Mouse (Mus musculus): Measurements from ENCODE around the gene Entpd3. TPM values are rescaled to one million over a fixed set of nuclear protein-coding genes. Genes with fewer than 3 reads are reported as not detected.
A peak's percentile ranks its signal among the peaks of the same experiment; 100 is the strongest.
"Not testable (repeated sequence)": the region's sequence is repeated elsewhere in the genome, so short reads cannot be mapped to it uniquely, and the experiment has no call there.

Gene Entpd3
- polyA plus RNA-seq, 1 experiment from 2014 or later: 2.4 TPM

DNA sequence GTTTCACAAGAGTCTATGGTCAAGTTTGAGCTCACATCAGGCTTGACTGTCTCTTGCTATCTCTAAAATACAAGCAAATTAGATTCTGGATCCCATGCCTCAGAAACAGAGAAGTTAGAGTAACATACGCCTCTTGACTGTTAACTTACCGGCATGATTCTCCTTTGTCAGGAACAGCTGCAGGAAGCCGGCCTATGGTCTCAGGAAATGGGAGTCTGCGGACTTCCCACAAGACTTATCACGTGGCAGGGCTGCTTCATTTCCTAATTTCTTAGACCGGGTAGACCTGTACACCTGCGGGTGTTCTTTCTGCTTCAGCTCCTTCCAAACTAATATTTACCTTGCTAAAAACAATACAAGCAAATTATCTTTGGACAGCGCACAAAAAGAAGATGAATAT, 22.9 kb upstream of the Entpd3 start:
- WGBS: 79% methylated on average over 8 of the region's 8 CpGs

DNA sequence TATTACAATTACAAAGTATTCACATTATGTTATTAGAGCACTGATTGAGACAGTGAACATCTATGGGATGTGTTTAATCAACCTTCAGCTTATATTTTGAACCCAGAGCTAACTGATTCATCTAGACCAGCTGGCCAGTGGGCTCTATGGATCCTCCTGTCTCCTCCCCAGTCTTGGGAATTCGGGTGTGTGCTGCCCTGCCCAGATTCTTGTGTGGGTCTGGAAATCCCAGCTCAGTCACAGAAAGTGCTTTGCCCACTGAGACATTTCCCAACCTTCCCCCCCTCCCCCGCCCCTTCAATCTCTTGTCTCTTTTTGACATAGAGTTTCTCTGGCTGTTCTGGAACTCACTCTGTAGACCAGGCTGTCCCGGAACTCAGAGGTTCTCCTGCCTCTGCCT, 20.7 kb upstream of the Entpd3 start:
- no peaks in the 10 kb centered on the region for H3K4me1 ChIP-seq
- H3K27ac ChIP-seq: no peak overlapping the region
- no peak overlapping the region for H3K9ac ChIP-seq
- H3K36me3 ChIP-seq: no peaks in the 10 kb centered on the region
- H3K4me3 ChIP-seq: no peak overlapping the region
- H3K27me3 ChIP-seq: no peaks in the 10 kb centered on the region
- no peak overlapping the region for H3K4me2 ChIP-seq (replicated peaks)
- no peaks in the 10 kb centered on the region for H3K9me3 ChIP-seq
- no peak for ATAC-seq (ENCODE audit: insufficient number of reproducible peaks, insufficient read depth, low FRiP score, low TSS enrichment)
- 75% methylated on average over 3 of the region's 3 CpGs for WGBS

More for the DNA sequence above, 22.9 kb upstream of the Entpd3 start:
- Histone ChIP-seq H3K9me3 (no peaks in the 10 kb centered on the region), H3K4me2 (replicated peaks) (no peak overlapping the region), H3K36me3 (no peaks in the 10 kb centered on the region), H3K4me1 (no peaks in the 10 kb centered on the region), H3K9ac (no peak overlapping the region), H3K4me3 (no peak overlapping the region), H3K27ac (no peak overlapping the region), H3K27me3 (no peaks in the 10 kb centered on the region)
- ATAC-seq (ENCODE audit: insufficient number of reproducible peaks, insufficient read depth, low FRiP score, low TSS enrichment): no peak

DNA sequence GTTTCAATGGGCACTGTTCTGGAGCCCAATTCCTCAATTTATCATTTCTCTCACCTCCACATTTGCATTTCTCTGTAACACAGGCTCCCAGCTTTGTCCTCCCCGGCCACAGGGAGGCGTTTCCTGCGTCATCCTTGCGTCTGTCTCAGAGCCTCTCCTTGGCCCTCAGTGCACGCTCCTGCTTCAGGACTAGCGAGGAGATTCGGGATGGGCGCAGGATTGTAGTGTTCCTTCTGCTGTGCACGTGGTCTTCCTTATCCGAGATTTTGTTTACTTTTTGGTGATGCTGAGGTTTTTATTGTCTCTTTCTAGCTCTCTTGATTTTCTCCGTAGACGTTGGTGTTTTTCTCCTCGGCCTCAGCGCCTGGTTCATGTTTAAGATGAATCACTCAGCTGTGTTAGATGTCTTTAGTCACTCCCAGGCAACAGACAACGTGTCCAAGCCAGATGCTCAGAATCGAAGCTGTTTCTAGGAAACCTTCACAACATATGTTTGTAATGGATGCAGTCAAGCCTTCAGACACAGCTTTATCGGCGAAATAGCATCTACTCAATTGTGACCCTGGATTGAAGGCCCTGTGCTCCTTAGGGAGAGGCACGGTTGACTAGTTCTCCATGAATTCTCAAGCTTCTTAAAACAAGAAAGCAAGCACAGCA, 20.0 kb upstream of the Entpd3 start:
- WGBS: 54% methylated on average over 19 of the region's 19 CpGs
- H3K4me1 ChIP-seq: no peaks in the 10 kb centered on the region

DNA sequence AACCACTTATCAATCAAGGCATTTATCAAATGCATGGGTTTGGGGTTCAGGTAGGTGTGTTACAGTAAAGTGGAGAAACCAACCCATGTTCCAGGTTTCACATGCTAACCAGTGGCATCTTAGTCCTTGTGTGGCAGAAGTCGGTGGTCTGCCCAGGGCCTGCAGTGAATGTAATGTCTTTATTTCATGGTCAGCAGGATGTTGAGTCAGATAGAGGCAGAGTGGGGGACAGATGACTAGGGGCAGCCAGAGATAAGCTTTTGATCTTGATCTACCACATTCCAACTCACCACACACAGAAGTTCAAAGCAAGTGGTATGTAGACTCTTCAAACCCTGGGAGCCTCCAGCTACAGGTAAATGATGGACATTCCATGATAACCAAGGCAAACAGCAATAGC, 18.5 kb upstream of the Entpd3 start:
- no peaks in the 10 kb centered on the region for H3K4me1 ChIP-seq
- H3K4me2 ChIP-seq (replicated peaks): no peak overlapping the region
- no peaks in the 10 kb centered on the region for H3K9me3 ChIP-seq
- no peak overlapping the region for H3K4me3 ChIP-seq
- H3K27ac ChIP-seq: no peak overlapping the region
- no peaks in the 10 kb centered on the region for H3K36me3 ChIP-seq
- ATAC-seq (ENCODE audit: insufficient number of reproducible peaks, insufficient read depth, low FRiP score, low TSS enrichment): no peak
- WGBS: 87% methylated on average over 1 of the region's 1 CpGs
- no peak overlapping the region for H3K9ac ChIP-seq
- H3K27me3 ChIP-seq: no peaks in the 10 kb centered on the region

More for the DNA sequence above, 20.0 kb upstream of the Entpd3 start:
- Histone ChIP-seq H3K27me3 (no peaks in the 10 kb centered on the region), H3K4me3 (no peak overlapping the region), H3K9me3 (no peaks in the 10 kb centered on the region), H3K4me2 (replicated peaks) (no peak overlapping the region), H3K27ac (no peak overlapping the region), H3K36me3 (no peaks in the 10 kb centered on the region), H3K9ac (no peak overlapping the region)
- ATAC-seq (ENCODE audit: insufficient number of reproducible peaks, insufficient read depth, low FRiP score, low TSS enrichment): no peak

DNA sequence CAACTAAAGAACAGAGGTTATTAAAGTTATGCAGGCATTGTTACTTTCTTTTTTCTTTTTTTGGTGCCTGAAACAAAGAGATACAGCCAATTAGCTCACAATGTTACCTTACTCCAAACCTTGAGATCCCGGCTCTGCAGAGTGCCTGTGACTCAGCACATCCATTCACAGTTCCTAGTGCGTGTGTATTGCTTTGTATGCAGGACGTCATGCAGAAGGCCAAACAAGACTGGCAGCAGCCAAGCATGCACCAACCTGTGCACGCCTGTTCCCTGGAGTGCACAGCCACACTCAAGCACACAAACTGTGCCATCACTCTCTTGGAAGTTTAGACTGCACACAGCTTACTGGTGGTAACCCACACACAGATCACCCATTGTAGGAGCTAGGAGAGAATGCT, 12.3 kb upstream of the Entpd3 start:
- WGBS: 73% methylated on average over 4 of the region's 4 CpGs
- H3K4me3 ChIP-seq: no peak overlapping the region
- H3K4me2 ChIP-seq (replicated peaks): no peak overlapping the region
- no peak overlapping the region for H3K27ac ChIP-seq
- no peaks in the 10 kb centered on the region for H3K27me3 ChIP-seq
- no peaks in the 10 kb centered on the region for H3K4me1 ChIP-seq
- no peaks in the 10 kb centered on the region for H3K9me3 ChIP-seq
- ATAC-seq (ENCODE audit: insufficient number of reproducible peaks, insufficient read depth, low FRiP score, low TSS enrichment): no peak
- H3K9ac ChIP-seq: no peak overlapping the region
- H3K36me3 ChIP-seq: no peaks in the 10 kb centered on the region

- no peaks in the 10 kb centered on the region for H3K4me1 ChIP-seq
- H3K9me3 ChIP-seq: peaks cover 3% of the 10 kb centered on the region; the same call in 1 of the 2 replicates
- 89% methylated on average over 8 of the region's 8 CpGs for WGBS
- no peak for ATAC-seq (ENCODE audit: insufficient number of reproducible peaks, insufficient read depth, low FRiP score, low TSS enrichment)
- no peaks in the 10 kb centered on the region for H3K36me3 ChIP-seq
- H3K9ac ChIP-seq: no peak overlapping the region
- H3K4me2 ChIP-seq (replicated peaks): no peak overlapping the region
- no peak overlapping the region for H3K27ac ChIP-seq
- no peak overlapping the region for H3K4me3 ChIP-seq
- no peaks in the 10 kb centered on the region for H3K27me3 ChIP-seq
Observed at GRCm38 (mm10) chr9:120527919-120528318, 11.7 kb upstream of the Entpd3 start.

GRCm38 (mm10) chr9:120528815-120529510, 10.7 kb upstream of the Entpd3 start:
- Histone ChIP-seq H3K9ac (no peak overlapping the region), H3K36me3 (no peaks in the 10 kb centered on the region), H3K9me3 (peaks cover 4% of the 10 kb centered on the region; the same call in 1 of the 2 replicates), H3K4me3 (no peak overlapping the region), H3K4me1 (no peaks in the 10 kb centered on the region), H3K27ac (no peak overlapping the region), H3K27me3 (no peaks in the 10 kb centered on the region), H3K4me2 (replicated peaks) (no peak overlapping the region)
- ATAC-seq (ENCODE audit: insufficient number of reproducible peaks, insufficient read depth, low FRiP score, low TSS enrichment): 0 out of 2 replicates have a peak, but pooled peaks have one; percentile 35
- WGBS: 79% methylated on average over 17 of the region's 17 CpGs

DNA sequence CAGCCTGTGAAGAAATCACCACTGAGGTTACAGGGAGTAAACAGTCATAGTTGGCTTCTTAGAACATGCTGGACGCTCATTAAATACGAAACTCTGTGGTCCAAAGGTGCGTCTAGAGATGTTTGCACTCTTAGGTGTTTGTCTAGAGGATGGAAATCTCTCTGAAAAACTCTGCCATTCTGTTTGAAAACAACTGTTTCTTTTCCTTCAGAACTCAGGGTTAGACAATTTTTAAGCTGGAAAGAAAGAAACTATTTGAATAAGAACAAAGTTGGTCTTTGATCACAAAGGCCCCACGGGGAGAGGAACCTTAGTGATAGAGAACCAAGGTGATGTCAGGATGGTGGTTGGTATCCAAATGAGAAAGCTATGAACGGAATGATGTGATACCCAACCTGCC, 9.1 kb upstream of the Entpd3 start:
- no peaks in the 10 kb centered on the region for H3K4me1 ChIP-seq
- 85% methylated on average over 5 of the region's 5 CpGs for WGBS
- H3K27ac ChIP-seq: no peak overlapping the region
- H3K4me2 ChIP-seq (replicated peaks): no peak overlapping the region
- no peak for ATAC-seq (ENCODE audit: insufficient number of reproducible peaks, insufficient read depth, low FRiP score, low TSS enrichment)
- H3K27me3 ChIP-seq: no peaks in the 10 kb centered on the region
- H3K36me3 ChIP-seq: no peaks in the 10 kb centered on the region
- no peak overlapping the region for H3K4me3 ChIP-seq
- no peak overlapping the region for H3K9ac ChIP-seq
- peaks cover 4% of the 10 kb centered on the region; the same call in 1 of the 2 replicates for H3K9me3 ChIP-seq

- Histone ChIP-seq H3K9me3 (peaks cover 4% of the 10 kb centered on the region; the same call in 1 of the 2 replicates), H3K4me3 (no peak overlapping the region), H3K4me2 (replicated peaks) (no peak overlapping the region), H3K27ac (no peak overlapping the region), H3K4me1 (no peaks in the 10 kb centered on the region), H3K27me3 (peaks cover under 1% of the 10 kb centered on the region; the same call in 1 of the 2 replicates), H3K9ac (no peak overlapping the region), H3K36me3 (no peaks in the 10 kb centered on the region)
- 76% methylated on average over 6 of the region's 6 CpGs for WGBS
- no peak for ATAC-seq (ENCODE audit: insufficient number of reproducible peaks, insufficient read depth, low FRiP score, low TSS enrichment)
Observed at GRCm38 (mm10) chr9:120532062-120532461, 7.6 kb upstream of the Entpd3 start.

DNA sequence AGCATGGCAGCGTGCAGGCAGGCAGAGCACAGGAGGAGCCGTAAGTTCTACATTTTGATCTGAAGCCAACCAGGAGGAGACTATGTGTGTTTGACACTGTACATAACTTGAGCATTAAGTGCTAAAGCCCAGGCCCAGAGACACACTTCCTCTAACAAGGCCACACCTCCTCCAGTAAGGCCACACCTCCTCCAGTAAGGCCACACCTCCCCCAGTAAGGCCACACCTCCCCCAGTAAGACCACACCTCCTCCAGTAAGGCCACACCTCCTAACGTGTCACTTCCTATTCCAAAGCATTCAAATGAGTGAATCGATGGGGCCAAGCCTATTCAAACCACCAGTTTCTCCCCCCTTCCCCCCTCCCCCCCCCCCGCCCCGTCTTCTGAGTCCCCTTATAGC, 6.9 kb upstream of the Entpd3 start:
- 81% methylated on average over 6 of the region's 6 CpGs for WGBS
- H3K4me3 ChIP-seq: no peak overlapping the region
- peaks cover 4% of the 10 kb centered on the region; the same call in 1 of the 2 replicates for H3K9me3 ChIP-seq

GRCm38 (mm10) chr9:120533446-120533950, 6.1 kb upstream of the Entpd3 start:
- WGBS: 93% methylated on average over 8 of the region's 8 CpGs
- H3K9me3 ChIP-seq: not testable (repeated sequence)

More for the DNA sequence above, 6.9 kb upstream of the Entpd3 start:
- Histone ChIP-seq H3K4me2 (replicated peaks) (no peak overlapping the region), H3K27ac (no peak overlapping the region), H3K36me3 (no peaks in the 10 kb centered on the region), H3K27me3 (peaks cover 4% of the 10 kb centered on the region; the same call in 1 of the 2 replicates), H3K9ac (no peak overlapping the region), H3K4me1 (no peaks in the 10 kb centered on the region)
- ATAC-seq (ENCODE audit: insufficient number of reproducible peaks, insufficient read depth, low FRiP score, low TSS enrichment): no peak

GRCm38 (mm10) chr9:120541411-120541810, 1.8 kb downstream of the Entpd3 start:
- no peak for ATAC-seq (ENCODE audit: insufficient number of reproducible peaks, insufficient read depth, low FRiP score, low TSS enrichment)
- H3K4me1 ChIP-seq: peaks cover 25% of the 10 kb centered on the region
- WGBS: 19% methylated on average over 2 of the region's 2 CpGs
- no peak overlapping the region for H3K9ac ChIP-seq
- no peak overlapping the region for H3K27ac ChIP-seq
- H3K4me2 ChIP-seq (replicated peaks): no peak overlapping the region
- H3K9me3 ChIP-seq: no peaks in the 10 kb centered on the region
- no peak overlapping the region for H3K4me3 ChIP-seq
- no peaks in the 10 kb centered on the region for H3K36me3 ChIP-seq
- peaks cover 36% of the 10 kb centered on the region for H3K27me3 ChIP-seq

More at GRCm38 (mm10) chr9:120533446-120533950, 6.1 kb upstream of the Entpd3 start:
- not testable (repeated sequence) for H3K27me3 ChIP-seq; H3K4me1 ChIP-seq; H3K36me3 ChIP-seq; H3K4me2 ChIP-seq (replicated peaks); H3K27ac ChIP-seq; ATAC-seq (ENCODE audit: insufficient number of reproducible peaks, insufficient read depth, low FRiP score, low TSS enrichment); H3K4me3 ChIP-seq; H3K9ac ChIP-seq
